Mouse (Mus musculus): ENCODE data around the gene B230217C12Rik. TPM values are rescaled to one million over a fixed set of nuclear protein-coding genes. Genes with fewer than 3 reads are reported as not detected.

The B230217C12Rik gene
- total RNA-seq (2021): 10 to 100 TPM; 40.0 to 45.1 TPM

- peak in 1 of 2 experiments; percentile 40 for DNase-seq (ENCODE audit: extremely low spot score in 1 of 2, low spot score in 2 of 2)
- intact Hi-C loops (cut with DNase I): loop anchor here (5.0 kb wide), 1 partner anchor 42 kb away; the partner anchor contains the start of gene Fbxo47
These were observed at the start of gene B230217C12Rik for GRCm38 (mm10) chr11:97840539-97840954. Gene B230217C12Rik, plus strand, starts transcription at chr11:97840780.

- DNase-seq (ENCODE audit: extremely low spot score in 1 of 2, low spot score in 2 of 2): no peak
These were observed 47.4 kb upstream of the B230217C12Rik start for GRCm38 (mm10) chr11:97793165-97793564.

GRCm38 (mm10) chr11:97796910-97797309 lies 43.7 kb upstream of the B230217C12Rik start:
- DNase-seq (ENCODE audit: extremely low spot score in 1 of 2, low spot score in 2 of 2): peak; percentile 72 to 74
- intact Hi-C loops (cut with DNase I): loop anchor here (5.0 kb wide), 2 partner anchors 85 to 190 kb away; partner anchors contain the start of genes Fbxo47 and Plxdc1

More at GRCm38 (mm10) chr11:97793165-97793564, 47.4 kb upstream of the B230217C12Rik start:
- intact Hi-C loops (cut with DNase I): no loop called here

GRCm38 (mm10) chr11:97797369-97798082 lies 43.1 kb upstream of the B230217C12Rik start:
- intact Hi-C loops (cut with DNase I): loop anchor here (2.0 to 5.0 kb wide), 3 partner anchors 41 to 190 kb away; partner anchors contain the start of genes Fbxo47 and Plxdc1
- DNase-seq (ENCODE audit: extremely low spot score in 1 of 2, low spot score in 2 of 2): no peak

GRCm38 (mm10) chr11:97798083-97798435 lies 42.5 kb upstream of the B230217C12Rik start:
- intact Hi-C loops (cut with DNase I): loop anchor here (2.0 to 5.0 kb wide), 3 partner anchors 41 to 189 kb away; partner anchors contain the start of genes Fbxo47 and Plxdc1

GRCm38 (mm10) chr11:97798782-97799145 lies 41.8 kb upstream of the B230217C12Rik start, which contains the start of gene Lasp1:
Gene Lasp1, plus strand, starts transcription at chr11:97799000.
- peak; percentile 85 to 87 for DNase-seq (ENCODE audit: extremely low spot score in 1 of 2, low spot score in 2 of 2)
- intact Hi-C loops (cut with DNase I): loop anchor here (2.0 to 5.0 kb wide), 3 partner anchors 40 to 189 kb away; partner anchors contain the start of genes Fbxo47 and Plxdc1

More at GRCm38 (mm10) chr11:97798083-97798435, 42.5 kb upstream of the B230217C12Rik start:
- no peak for DNase-seq (ENCODE audit: extremely low spot score in 1 of 2, low spot score in 2 of 2)

- intact Hi-C loops (cut with DNase I): loop anchor here (2.0 to 5.0 kb wide), 3 partner anchors 39 to 188 kb away; partner anchors contain the start of genes Fbxo47 and Plxdc1
- peak; percentile 82 to 92 for DNase-seq (ENCODE audit: extremely low spot score in 1 of 2, low spot score in 2 of 2)
These were observed 41.2 kb upstream of the B230217C12Rik start for GRCm38 (mm10) chr11:97799146-97799993.

GRCm38 (mm10) chr11:97799994-97800690 lies 40.4 kb upstream of the B230217C12Rik start:
- peak in 1 of 2 experiments; percentile 87 for DNase-seq (ENCODE audit: extremely low spot score in 1 of 2, low spot score in 2 of 2)
- intact Hi-C loops (cut with DNase I): loop anchor here (2.0 to 5.0 kb wide), 3 partner anchors 39 to 187 kb away; partner anchors contain the start of genes Fbxo47 and Plxdc1

- no peak for DNase-seq (ENCODE audit: extremely low spot score in 1 of 2, low spot score in 2 of 2)
- intact Hi-C loops (cut with DNase I): no loop called here
These were observed 39.7 kb upstream of the B230217C12Rik start for GRCm38 (mm10) chr11:97800691-97801408.

- DNase-seq (ENCODE audit: extremely low spot score in 1 of 2, low spot score in 2 of 2): no peak
- intact Hi-C loops (cut with DNase I): no loop called here
These were observed 39.0 kb upstream of the B230217C12Rik start for GRCm38 (mm10) chr11:97801409-97802193.

GRCm38 (mm10) chr11:97802194-97802470 lies 38.4 kb upstream of the B230217C12Rik start:
- no peak for DNase-seq (ENCODE audit: extremely low spot score in 1 of 2, low spot score in 2 of 2)
- intact Hi-C loops (cut with DNase I): no loop called here

GRCm38 (mm10) chr11:97802495-97802894 lies 38.1 kb upstream of the B230217C12Rik start:
- intact Hi-C loops (cut with DNase I): no loop called here
- no peak for DNase-seq (ENCODE audit: extremely low spot score in 1 of 2, low spot score in 2 of 2)

GRCm38 (mm10) chr11:97803847-97804246 lies 36.7 kb upstream of the B230217C12Rik start:
- intact Hi-C loops (cut with DNase I): no loop called here
- DNase-seq (ENCODE audit: extremely low spot score in 1 of 2, low spot score in 2 of 2): no peak

- intact Hi-C loops (cut with DNase I): no loop called here
- DNase-seq (ENCODE audit: extremely low spot score in 1 of 2, low spot score in 2 of 2): no peak
These were observed 35.5 kb upstream of the B230217C12Rik start for GRCm38 (mm10) chr11:97804841-97805661.

- no peak for DNase-seq (ENCODE audit: extremely low spot score in 1 of 2, low spot score in 2 of 2)
- intact Hi-C loops (cut with DNase I): no loop called here
These were observed 34.6 kb upstream of the B230217C12Rik start for GRCm38 (mm10) chr11:97805662-97806612.

GRCm38 (mm10) chr11:97806613-97806964 lies 34.0 kb upstream of the B230217C12Rik start:
- intact Hi-C loops (cut with DNase I): no loop called here
- DNase-seq (ENCODE audit: extremely low spot score in 1 of 2, low spot score in 2 of 2): no peak

Measured in left cerebral cortex, postnatal 10 days (tissue).